Mouse (Mus musculus) cerebellum, adult 2 months (tissue): ENCODE results near the gene Ormdl3. TPM values are rescaled to one million over a fixed set of nuclear protein-coding genes. Genes with fewer than 3 reads are reported as not detected.

Experiments used
- DNase-seq, 2 experiments: peaks; one replicate each; pipeline ENCODE4 v3.0.0; 2021
- H3K27ac ChIP-seq: fragments of 200-500 bp; 2 replicates; pipeline ENCODE4 v1.5.1; 2012; ENCODE audit warnings: low read length, control low read depth, inconsistent platforms; ENCODE audit not compliant: insufficient read depth
- H3K27me3 ChIP-seq: fragments of 200-500 bp; 2 replicates; pipeline ENCODE4 v1.6.1; 2012; ENCODE audit warnings: inconsistent platforms, mild to moderate bottlenecking, low read length, moderate library complexity; ENCODE audit not compliant: control insufficient read depth, insufficient read depth
- H3K4me1 ChIP-seq: fragments of 200-500 bp; 2 replicates; pipeline ENCODE4 v1.6.1; 2011; ENCODE audit warnings: low read length; ENCODE audit not compliant: control insufficient read depth, insufficient read depth
- H3K4me3 ChIP-seq: fragments of 200-500 bp; replicated peaks from 2 replicates; pipeline ENCODE3; 2011; ENCODE audit warnings: mild to moderate bottlenecking, low read depth, low read length, control low read depth; ENCODE audit not compliant: insufficient read depth
- CTCF ChIP-seq: fragments of 200-500 bp; IDR thresholded peaks from 2 replicates; pipeline ENCODE4 v1.5.1; 2011; ENCODE audit warnings: low read depth, mild to moderate bottlenecking, control low read depth, low read length, moderate library complexity, borderline replicate concordance; ENCODE audit not compliant: insufficient read depth
- POLR2A ChIP-seq: fragments of 200-500 bp; IDR thresholded peaks from 2 replicates; pipeline ENCODE4 v1.6.1; 2011; ENCODE audit warnings: low read length, control low read depth, borderline replicate concordance; ENCODE audit not compliant: insufficient read depth
- WGBS: fragments of 180-500 bp; shearing (Covaris S2); methylation state at CpG from one replicate; pipeline ENCODE4 v1.1.7; 2018; 5-methylcytosine and 5-hydroxymethylcytosine counted together
- polyA plus RNA-seq: library from polyadenylated mRNA; depleted of rRNA; stranded (reverse); fragments of >200 nt; gene quantifications from 2 replicates; pipeline ENCODE4 v1.2.3, GENCODE M21; 2012; rRNA removed

The Ormdl3 gene
- polyA plus RNA-seq, 1 experiment = 66.8 TPM

GRCm38 (mm10) chr11:98544890-98545677 is 42.1 kb downstream of the Ormdl3 start:
- Histone ChIP-seq H3K4me1 (no peaks in the 10 kb centered on the region), H3K27me3 (peaks cover 5% of the 10 kb centered on the region; the same call in 1 of the 2 replicates), H3K27ac (no peak overlapping the region), H3K4me3 (no peak overlapping the region)
- no peak for TF ChIP-seq POLR2A
- TF ChIP-seq CTCF = no peak
- DNase-seq = peak in 1 of 2 experiments; percentile 4
- 6% methylated on average over 16 of the region's 16 CpGs for WGBS

GRCm38 (mm10) chr11:98543414-98543813 is 43.8 kb downstream of the Ormdl3 start:
- Histone ChIP-seq H3K27ac (no peak overlapping the region), H3K27me3 (peaks cover 5% of the 10 kb centered on the region; the same call in 1 of the 2 replicates), H3K4me1 (no peaks in the 10 kb centered on the region), H3K4me3 (no peak overlapping the region)
- WGBS = 86% methylated on average over 1 of the region's 1 CpGs
- no peak for DNase-seq
- TF ChIP-seq POLR2A = no peak
- no peak for TF ChIP-seq CTCF

GRCm38 (mm10) chr11:98542553-98542952 is 44.6 kb downstream of the Ormdl3 start:
- WGBS = 65% methylated on average over 8 of the region's 8 CpGs
- no peaks in the 10 kb centered on the region for H3K4me1 ChIP-seq
- H3K27ac ChIP-seq = no peak overlapping the region
- H3K4me3 ChIP-seq = no peak overlapping the region
- H3K27me3 ChIP-seq = peaks cover 5% of the 10 kb centered on the region; the same call in 1 of the 2 replicates
- no peak for DNase-seq
- TF ChIP-seq POLR2A = no peak
- TF ChIP-seq CTCF = no peak

- Histone ChIP-seq H3K4me1 (no peaks in the 10 kb centered on the region), H3K27ac (no peak overlapping the region), H3K4me3 (no peak overlapping the region), H3K27me3 (peaks cover 1% of the 10 kb centered on the region; the same call in 1 of the 2 replicates)
- WGBS = 85% methylated on average over 5 of the region's 5 CpGs
- DNase-seq = no peak
- no peak; the same call in 1 of the 2 replicates for TF ChIP-seq CTCF
- no peak for TF ChIP-seq POLR2A
These were observed 46.8 kb downstream of the Ormdl3 start for GRCm38 (mm10) chr11:98540319-98540718.

- H3K4me1 ChIP-seq = no peaks in the 10 kb centered on the region
- H3K27ac ChIP-seq = no peak overlapping the region
- no peak overlapping the region for H3K4me3 ChIP-seq
- H3K27me3 ChIP-seq = no peaks in the 10 kb centered on the region
- no peak for DNase-seq
- TF ChIP-seq POLR2A (no peak), CTCF (no peak)
These were observed 49.6 kb downstream of the Ormdl3 start for GRCm38 (mm10) chr11:98537480-98538034.

Other genes with a start within 250 kb of the Ormdl3 start
- gene Ppp1r1b, start 239.0 kb downstream of the Ormdl3 start, polyA plus RNA-seq = 150 and 173 TPM in 2 replicates
- 53.5 and 56.1 TPM in 2 replicates for gene Stard3, start 229.0 kb downstream of the Ormdl3 start, polyA plus RNA-seq
- gene Tcap, start 203.6 kb downstream of the Ormdl3 start, polyA plus RNA-seq = 0.95 and 1.3 TPM in 2 replicates
- 0.26 and 0.40 TPM in 2 replicates for gene Pnmt, start 200.9 kb downstream of the Ormdl3 start, polyA plus RNA-seq
- gene Pgap3, start 186.9 kb downstream of the Ormdl3 start, polyA plus RNA-seq = 13.2 and 14.1 TPM in 2 replicates
- gene Erbb2, start 174.9 kb downstream of the Ormdl3 start, polyA plus RNA-seq = 1.6 and 1.8 TPM in 2 replicates
- gene Mien1, start 148.4 kb downstream of the Ormdl3 start, polyA plus RNA-seq = 182 and 183 TPM in 2 replicates
- gene Grb7, start 141.0 kb downstream of the Ormdl3 start, polyA plus RNA-seq = 15.8 and 19.9 TPM in 2 replicates
- gene Ikzf3, start 41.3 kb downstream of the Ormdl3 start, polyA plus RNA-seq = 0.07 and 0.10 TPM in 2 replicates
- 0.13 and 0.20 TPM in 2 replicates for gene Zpbp2, start 36.3 kb downstream of the Ormdl3 start, polyA plus RNA-seq
- gene Lrrc3c, start 10.9 kb upstream of the Ormdl3 start, polyA plus RNA-seq = 0.41 TPM in 1 of 2 replicates, not detected in the other
- gene Gm12355, start 38.3 kb upstream of the Ormdl3 start, polyA plus RNA-seq = 0.33 and 0.35 TPM in 2 replicates
- gene Gsdma3, start 39.0 kb upstream of the Ormdl3 start, polyA plus RNA-seq = not detected in 2 replicates
- not detected in 2 replicates for gene Gsdma2, start 59.4 kb upstream of the Ormdl3 start, polyA plus RNA-seq
- 0.13 and 0.28 TPM in 2 replicates for gene Gsdma, start 77.0 kb upstream of the Ormdl3 start, polyA plus RNA-seq
- gene Psmd3, start 95.2 kb upstream of the Ormdl3 start, polyA plus RNA-seq = 205 and 207 TPM in 2 replicates
- gene Csf3, start 113.9 kb upstream of the Ormdl3 start, polyA plus RNA-seq = not detected in 2 replicates
- gene Med24, start 142.1 kb upstream of the Ormdl3 start, polyA plus RNA-seq = 105 and 108 TPM in 2 replicates
- 439 and 447 TPM in 2 replicates for gene Thra, start 153.3 kb upstream of the Ormdl3 start, polyA plus RNA-seq
- 144 and 167 TPM in 2 replicates for gene Nr1d1, start 188.0 kb upstream of the Ormdl3 start, polyA plus RNA-seq
- 99.1 and 103 TPM in 2 replicates for gene Msl1, start 208.1 kb upstream of the Ormdl3 start, polyA plus RNA-seq
- 55.5 TPM in 2 replicates for gene Casc3, start 217.5 kb upstream of the Ormdl3 start, polyA plus RNA-seq
- gene Rapgefl1, start 249.4 kb upstream of the Ormdl3 start, polyA plus RNA-seq = 56.8 and 58.0 TPM in 2 replicates